Mouse (Mus musculus) stomach, embryonic 14.5 days (tissue): ENCODE data around the gene 4931406C07Rik. TPM values are rescaled to one million over a fixed set of nuclear protein-coding genes. Genes with fewer than 3 reads are reported as not detected.

Source experiments
- ATAC-seq: fragments of 200-750 bp; cut with Nextera tagmentation; 2 replicates; pipeline ENCODE4 v1.8.0; 2017; ENCODE audit warnings: low read depth, moderate TSS enrichment; ENCODE audit not compliant: insufficient number of reproducible peaks, insufficient read depth, low FRiP score
- H3K27ac ChIP-seq: fragments of 300-500 bp; sonication (generic); 2 replicates; pipeline ENCODE4 v1.5.1; 2014; ENCODE audit warnings: mild to moderate bottlenecking, low read length, moderate library complexity, mixed read lengths
- H3K27me3 ChIP-seq: fragments of 300-500 bp; sonication (generic); 2 replicates; pipeline ENCODE4 v1.6.1; 2014; ENCODE audit warnings: low read length, control low read depth, mixed read lengths; ENCODE audit not compliant: control insufficient read depth, insufficient read depth
- H3K36me3 ChIP-seq: fragments of 300-500 bp; sonication (generic); 2 replicates; pipeline ENCODE4 v1.6.1; 2014; ENCODE audit warnings: mild to moderate bottlenecking, control low read depth, low read length, moderate library complexity, mixed read lengths; ENCODE audit not compliant: control insufficient read depth, insufficient read depth
- H3K4me1 ChIP-seq: fragments of 300-500 bp; sonication (generic); 2 replicates; pipeline ENCODE4 v1.6.1; 2014; ENCODE audit warnings: low read length, control low read depth, mixed read lengths; ENCODE audit not compliant: control insufficient read depth, insufficient read depth
- H3K4me2 ChIP-seq: fragments of 300-500 bp; sonication (generic); replicated peaks from 2 replicates; pipeline ENCODE4 v1.6.1; 2014; ENCODE audit warnings: low read depth, low read length, control low read depth
- H3K4me3 ChIP-seq: fragments of 300-500 bp; sonication (generic); 2 replicates; pipeline ENCODE4 v1.5.1; 2014; ENCODE audit warnings: low read depth, low read length, control low read depth
- H3K9ac ChIP-seq: fragments of 300-500 bp; sonication (generic); replicated peaks from 2 replicates; pipeline ENCODE4 v1.6.1; 2014; ENCODE audit warnings: low read depth, mild to moderate bottlenecking, control low read depth, low read length, moderate library complexity, mixed read lengths
- H3K9me3 ChIP-seq: fragments of 300-500 bp; sonication (generic); 2 replicates; pipeline ENCODE4 v1.6.1; 2016; ENCODE audit warnings: low read depth, low read length, control low read depth; ENCODE audit not compliant: control insufficient read depth
- WGBS: fragments of 180-500 bp; shearing (Covaris S2); extraction: QIAGEN DNeasy Blood & Tissue Kit; methylation state at CpG from one replicate; pipeline ENCODE4 v1.1.7; 2014; 5-methylcytosine and 5-hydroxymethylcytosine counted together
- polyA plus RNA-seq: library from polyadenylated mRNA; unstranded; fragments of >200 nt; fragmentation: Nextera tagmentation; extraction: Ambion mirVana; gene quantifications from 2 replicates; pipeline ENCODE4 v1.2.1, GENCODE M21; 2014

Gene 4931406C07Rik
- polyA plus RNA-seq, 1 experiment from 2014 or later, result 10.3 TPM

DNA sequence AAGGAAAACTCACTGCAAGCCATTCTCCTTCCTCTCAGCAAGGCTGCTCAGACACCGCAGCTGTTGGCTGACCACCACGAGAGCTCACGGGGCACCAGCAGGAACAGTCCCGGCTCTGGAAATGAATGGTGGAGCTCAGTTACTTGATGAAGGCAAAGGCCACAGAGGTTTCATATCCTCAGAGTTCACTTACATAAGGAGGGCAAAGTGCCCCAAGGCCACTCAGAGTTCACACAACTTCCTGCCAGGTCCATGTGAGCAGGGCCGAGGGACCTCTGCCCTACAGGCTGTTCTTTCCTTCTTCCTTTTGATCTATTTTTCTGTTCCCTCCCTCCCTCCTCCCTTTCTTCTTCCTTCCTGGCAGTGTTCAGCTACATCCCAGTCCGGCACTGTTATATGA is 4.8 kb downstream of the 4931406C07Rik start:
- H3K4me3 ChIP-seq, result no peak overlapping the region
- peaks cover 7% of the 10 kb centered on the region; the same call in 1 of the 2 replicates for H3K4me1 ChIP-seq
- 21% methylated on average over 6 of the region's 6 CpGs for WGBS
- no peaks in the 10 kb centered on the region for H3K27me3 ChIP-seq
- H3K36me3 ChIP-seq, result no peaks in the 10 kb centered on the region
- H3K4me2 ChIP-seq, result peak overlapping the region; percentile 25
- H3K27ac ChIP-seq, result peak overlapping the region; percentile 80
- no peaks in the 10 kb centered on the region for H3K9me3 ChIP-seq
- H3K9ac ChIP-seq, result 0 out of 2 replicates have a peak overlapping the region, but pooled peaks have one; percentile 6
- peak; percentile 11; the same call in 1 of the 2 replicates for ATAC-seq

DNA sequence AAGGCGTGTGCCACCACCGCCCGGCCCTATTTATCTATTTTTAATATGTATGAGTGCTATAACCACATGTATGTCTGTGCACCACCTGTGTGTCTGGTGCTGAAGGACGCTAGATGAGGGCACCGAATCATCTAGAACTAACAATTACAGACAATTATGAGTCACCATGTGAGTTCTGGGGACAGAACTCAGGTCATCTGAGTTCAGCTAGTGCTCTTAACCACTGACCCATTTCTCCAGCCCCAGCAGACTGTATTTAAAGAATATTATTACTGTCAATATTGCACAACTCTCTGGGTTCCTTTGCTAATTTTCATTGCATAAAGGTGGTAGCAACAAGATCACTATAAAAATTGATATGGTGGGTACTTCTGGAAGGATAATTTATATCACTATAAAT is 6.2 kb downstream of the 4931406C07Rik start:
- Histone ChIP-seq H3K4me1 (peaks cover 7% of the 10 kb centered on the region; the same call in 1 of the 2 replicates), H3K4me3 (no peak overlapping the region), H3K9me3 (no peaks in the 10 kb centered on the region), H3K4me2 (no peak overlapping the region), H3K27ac (no peak overlapping the region), H3K27me3 (no peaks in the 10 kb centered on the region), H3K36me3 (no peaks in the 10 kb centered on the region), H3K9ac (no peak overlapping the region)
- 88% methylated on average over 5 of the region's 5 CpGs for WGBS
- ATAC-seq, result no peak

DNA sequence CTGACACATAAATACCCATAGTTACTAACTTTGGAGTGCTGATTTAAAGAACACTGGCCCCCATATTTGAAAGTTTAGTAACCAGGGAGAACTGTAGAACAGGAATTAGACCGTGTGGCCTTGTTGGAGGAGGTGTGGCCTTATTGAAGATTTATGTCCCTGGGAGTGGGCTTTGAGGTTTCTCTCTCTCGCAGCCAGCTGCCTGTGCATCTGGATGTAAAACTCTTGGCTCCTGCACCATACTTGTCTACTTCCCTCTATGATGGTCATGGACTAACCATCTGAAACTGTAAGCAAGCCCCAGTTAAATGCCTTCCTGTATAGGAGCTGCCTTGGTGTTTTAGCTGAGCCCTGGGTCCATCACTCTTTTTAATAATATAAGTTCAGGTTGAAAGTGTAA is 7.8 kb downstream of the 4931406C07Rik start:
- H3K9ac ChIP-seq, result no peak overlapping the region
- no peak overlapping the region for H3K4me3 ChIP-seq
- no peak for ATAC-seq
- no peaks in the 10 kb centered on the region for H3K36me3 ChIP-seq
- H3K27ac ChIP-seq, result no peak overlapping the region
- peaks cover 7% of the 10 kb centered on the region; the same call in 1 of the 2 replicates for H3K4me1 ChIP-seq
- H3K4me2 ChIP-seq, result no peak overlapping the region
- WGBS, result 31% methylated on average over 2 of the region's 2 CpGs
- no peaks in the 10 kb centered on the region for H3K27me3 ChIP-seq
- no peaks in the 10 kb centered on the region for H3K9me3 ChIP-seq

DNA sequence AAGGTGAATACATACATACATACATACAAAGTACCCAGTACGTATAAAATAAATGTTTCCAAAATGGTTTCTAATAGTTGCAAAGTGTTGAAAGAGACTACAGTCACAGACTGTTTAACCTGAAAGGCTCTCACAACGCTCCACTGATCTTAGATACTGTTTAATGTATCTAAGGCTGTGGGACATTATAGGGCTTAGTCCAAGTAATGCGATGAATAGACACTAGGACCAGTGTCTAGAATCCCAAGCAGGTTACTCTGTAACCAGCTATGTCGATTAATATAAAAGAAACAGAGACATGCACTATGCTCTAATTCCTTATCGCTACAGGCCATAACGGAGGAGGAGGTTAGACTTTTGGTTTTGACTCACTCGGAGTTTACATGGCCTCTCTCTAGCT is 9.1 kb downstream of the 4931406C07Rik start:
- Histone ChIP-seq H3K27me3 (no peaks in the 10 kb centered on the region), H3K4me1 (peaks cover 7% of the 10 kb centered on the region; the same call in 1 of the 2 replicates), H3K4me3 (no peak overlapping the region), H3K9ac (no peak overlapping the region), H3K4me2 (no peak overlapping the region), H3K36me3 (no peaks in the 10 kb centered on the region), H3K9me3 (no peaks in the 10 kb centered on the region), H3K27ac (no peak overlapping the region)
- 86% methylated on average over 7 of the region's 7 CpGs for WGBS
- ATAC-seq, result no peak

DNA sequence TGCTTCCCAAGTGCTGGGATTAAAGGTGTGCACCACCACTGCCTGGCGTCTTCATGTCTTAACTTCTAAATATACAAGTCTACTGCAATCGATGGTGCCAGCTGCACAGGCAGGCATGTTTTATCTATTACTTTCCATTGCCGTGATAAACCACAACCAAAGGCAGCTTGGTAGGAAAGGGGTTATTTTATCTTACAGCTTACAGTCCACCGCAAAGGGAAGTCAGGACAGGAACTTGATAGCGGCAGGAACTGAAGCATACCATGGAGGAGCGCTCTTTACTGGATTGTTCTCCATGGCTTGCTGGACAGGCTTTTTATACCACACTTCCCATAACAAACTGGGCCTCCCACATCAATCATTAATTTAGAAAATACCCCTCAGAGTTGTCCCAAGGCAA is 17.0 kb downstream of the 4931406C07Rik start:
- H3K4me2 ChIP-seq, result no peak overlapping the region
- no peak overlapping the region for H3K9ac ChIP-seq
- WGBS, result 82% methylated on average over 6 of the region's 6 CpGs
- H3K4me1 ChIP-seq, result no peaks in the 10 kb centered on the region
- H3K27me3 ChIP-seq, result no peaks in the 10 kb centered on the region
- ATAC-seq, result no peak
- no peak overlapping the region for H3K4me3 ChIP-seq
- H3K36me3 ChIP-seq, result peaks cover 5% of the 10 kb centered on the region; the same call in 1 of the 2 replicates
- no peak overlapping the region for H3K27ac ChIP-seq
- H3K9me3 ChIP-seq, result no peaks in the 10 kb centered on the region

DNA sequence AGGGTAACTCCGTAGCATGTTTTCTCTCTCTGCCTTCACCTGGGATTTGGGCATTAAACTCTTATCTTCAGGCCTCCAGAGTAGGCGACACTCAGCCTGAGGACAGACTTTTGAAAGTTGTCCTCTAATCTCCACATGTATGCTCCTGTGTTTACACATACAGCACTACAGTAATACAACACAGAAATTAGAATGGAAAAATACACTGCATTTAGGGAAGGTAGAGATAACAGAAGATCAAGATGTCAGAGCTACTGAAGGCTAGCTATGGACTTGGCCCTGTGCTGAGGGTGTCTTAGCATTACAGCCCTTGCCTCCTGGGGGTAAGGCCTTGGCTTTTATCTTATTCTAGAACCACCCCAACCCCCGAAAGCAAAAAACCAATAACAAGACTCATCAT is 17.8 kb downstream of the 4931406C07Rik start:
- 85% methylated on average over 3 of the region's 3 CpGs for WGBS
- no peak for ATAC-seq
- Histone ChIP-seq H3K27me3 (no peaks in the 10 kb centered on the region), H3K9me3 (no peaks in the 10 kb centered on the region), H3K36me3 (peaks cover 5% of the 10 kb centered on the region; the same call in 1 of the 2 replicates), H3K27ac (no peak overlapping the region), H3K4me3 (no peak overlapping the region), H3K4me1 (no peaks in the 10 kb centered on the region), H3K9ac (no peak overlapping the region), H3K4me2 (no peak overlapping the region)

DNA sequence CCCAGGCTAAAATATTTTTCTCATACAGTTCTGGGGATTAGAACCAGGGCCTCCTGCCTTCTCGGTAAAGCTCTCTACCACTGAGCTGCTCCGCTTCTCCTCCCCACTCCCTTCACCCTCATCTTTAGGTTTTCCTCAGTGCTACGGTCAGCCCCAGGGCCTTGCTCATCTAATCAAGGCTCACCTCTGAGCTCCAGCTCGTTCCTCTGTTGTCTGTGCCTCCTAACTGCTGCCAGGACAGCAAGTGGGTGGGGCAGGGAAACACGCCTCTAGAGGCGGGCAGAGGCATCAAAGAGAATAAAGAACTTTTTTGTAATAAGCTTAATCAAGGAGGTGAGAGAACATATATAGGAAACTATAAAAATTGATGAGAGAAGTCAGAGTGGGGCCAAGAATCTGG is 18.4 kb downstream of the 4931406C07Rik start:
- peaks cover 5% of the 10 kb centered on the region; the same call in 1 of the 2 replicates for H3K36me3 ChIP-seq
- no peak overlapping the region for H3K27ac ChIP-seq
- H3K9ac ChIP-seq, result no peak overlapping the region
- H3K4me3 ChIP-seq, result no peak overlapping the region
- 61% methylated on average over 6 of the region's 6 CpGs for WGBS
- no peaks in the 10 kb centered on the region for H3K9me3 ChIP-seq
- H3K27me3 ChIP-seq, result no peaks in the 10 kb centered on the region
- no peaks in the 10 kb centered on the region for H3K4me1 ChIP-seq
- no peak overlapping the region for H3K4me2 ChIP-seq
- no peak for ATAC-seq

DNA sequence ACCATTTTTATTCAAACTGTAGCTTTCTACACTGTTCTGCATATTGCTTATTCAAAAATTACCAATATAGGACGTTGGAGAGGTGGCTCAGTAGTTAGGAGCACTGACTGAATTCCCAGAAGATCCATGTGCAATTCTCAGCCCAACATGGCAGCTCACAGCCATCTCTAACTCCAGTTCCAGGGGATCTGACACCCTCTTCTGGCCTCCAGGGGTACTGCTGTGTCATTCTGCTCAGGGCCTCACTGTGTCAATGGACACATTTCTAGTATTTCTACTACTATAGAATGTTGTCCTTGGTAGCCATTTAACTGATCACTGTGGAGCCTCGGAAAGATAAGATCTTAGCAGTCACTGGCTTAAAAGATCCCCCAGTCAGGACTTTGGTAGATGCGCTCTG is 20.8 kb downstream of the 4931406C07Rik start:
- ATAC-seq, result no peak
- Histone ChIP-seq H3K36me3 (peaks cover 2% of the 10 kb centered on the region; the same call in 1 of the 2 replicates), H3K9me3 (no peaks in the 10 kb centered on the region), H3K27ac (no peak overlapping the region), H3K9ac (no peak overlapping the region), H3K4me1 (peaks cover 4% of the 10 kb centered on the region; the same call in 1 of the 2 replicates), H3K4me3 (no peak overlapping the region), H3K27me3 (no peaks in the 10 kb centered on the region), H3K4me2 (no peak overlapping the region)
- WGBS, result 62% methylated on average over 3 of the region's 3 CpGs

DNA sequence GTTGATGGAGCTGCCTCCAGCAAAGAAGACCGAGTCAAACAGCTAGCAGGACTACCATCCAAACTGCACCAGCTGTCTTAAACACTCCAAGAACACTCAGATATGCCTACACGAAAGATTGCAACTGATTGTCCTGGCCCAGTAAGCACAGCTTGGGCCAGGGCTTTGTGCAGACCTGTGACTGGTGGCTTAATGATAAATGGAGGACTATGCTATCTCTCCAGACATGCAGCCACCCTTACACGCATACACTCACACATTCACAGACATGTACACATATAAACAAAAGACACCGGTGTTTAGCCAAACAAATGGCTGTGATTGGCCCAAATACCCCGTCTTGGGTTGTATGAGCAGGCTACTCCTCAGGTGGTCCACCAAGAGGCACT is 25.8 kb downstream of the 4931406C07Rik start:
- H3K27ac ChIP-seq, result peak overlapping the region; percentile 48; the same call in 1 of the 2 replicates
- peak overlapping the region; percentile 98 for H3K4me3 ChIP-seq
- H3K36me3 ChIP-seq, result peaks cover 13% of the 10 kb centered on the region
- ATAC-seq, result no peak
- H3K4me1 ChIP-seq, result peaks cover 8% of the 10 kb centered on the region; the same call in 1 of the 2 replicates
- WGBS, result 43% methylated on average over 5 of the region's 5 CpGs
- H3K27me3 ChIP-seq, result no peaks in the 10 kb centered on the region
- peak overlapping the region; percentile 39 for H3K9ac ChIP-seq
- H3K4me2 ChIP-seq, result peak overlapping the region; percentile 76
- no peaks in the 10 kb centered on the region for H3K9me3 ChIP-seq
